Mouse (Mus musculus) thymus, postnatal 36 days (tissue): ENCODE data around the gene Wdr37.

Experiments
- DNase-seq, 2 experiments: peaks; one replicate each; pipeline ENCODE4 v3.0.0; 2022; ENCODE audit warnings: mixed read lengths in 2 of 2

Wdr37 gene

DNA sequence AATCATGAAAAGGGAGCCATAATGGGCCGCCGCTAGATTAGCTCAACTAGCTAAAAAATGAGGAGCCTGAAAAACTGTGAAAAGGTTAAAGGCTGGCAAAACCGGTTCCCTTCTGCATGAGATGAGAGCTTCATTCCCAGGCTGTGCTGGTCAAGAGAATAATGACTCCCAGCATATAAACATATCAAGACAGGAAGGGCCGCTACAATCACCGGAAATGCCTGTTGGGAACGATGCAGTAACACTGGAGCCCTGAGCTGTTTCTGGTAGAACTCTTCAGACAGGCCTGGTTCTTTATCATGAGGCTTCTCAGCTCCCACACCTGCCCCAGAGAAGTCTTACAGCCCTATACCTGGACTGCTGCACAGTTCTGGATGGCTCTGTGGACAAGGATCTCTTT, 31.8 kb downstream of the Wdr37 start:
- DNase-seq, result no peak

DNA sequence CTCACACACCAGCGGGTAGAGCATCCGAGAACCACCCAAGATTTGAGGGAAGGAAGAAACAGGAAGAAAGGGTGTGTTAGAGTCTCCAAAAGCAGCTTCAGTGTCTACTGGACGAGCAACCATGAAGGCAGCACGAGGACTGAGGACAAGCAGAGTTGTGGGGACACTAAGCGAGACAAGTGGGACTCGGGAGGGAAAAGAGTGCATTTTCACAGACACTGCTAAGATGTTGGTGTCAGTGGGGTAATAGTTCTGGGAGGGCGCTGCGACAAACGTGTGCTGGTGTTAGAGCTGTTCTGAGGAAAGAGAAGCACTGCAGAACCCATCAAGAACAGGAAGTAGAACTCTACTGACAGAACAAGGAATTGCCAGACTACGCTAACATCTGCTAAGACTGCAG, 32.6 kb downstream of the Wdr37 start:
- no peak for DNase-seq

- no peak for DNase-seq
Measured at GRCm38 (mm10) chr13:8838394-8838793, 33.3 kb downstream of the Wdr37 start.

DNA sequence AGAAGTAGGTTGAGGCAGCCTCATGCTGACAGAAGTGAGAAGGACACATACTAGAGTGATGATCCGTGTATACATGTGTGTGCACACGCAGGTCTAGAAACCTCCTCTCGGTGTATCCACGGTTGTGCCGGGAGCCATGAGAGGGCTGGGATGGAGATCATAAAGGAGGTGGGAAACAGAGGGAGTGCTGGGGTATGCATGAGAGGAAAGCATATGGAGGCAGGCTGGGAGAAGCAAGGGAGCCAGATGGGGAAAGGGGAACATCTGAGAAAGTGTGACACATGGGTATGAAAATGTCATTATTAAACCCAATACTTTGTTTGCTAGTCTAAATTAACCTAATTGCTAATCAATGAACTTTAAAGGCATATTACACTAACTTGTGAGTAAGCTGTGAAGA, 37.1 kb downstream of the Wdr37 start:
- no peak for DNase-seq

DNA sequence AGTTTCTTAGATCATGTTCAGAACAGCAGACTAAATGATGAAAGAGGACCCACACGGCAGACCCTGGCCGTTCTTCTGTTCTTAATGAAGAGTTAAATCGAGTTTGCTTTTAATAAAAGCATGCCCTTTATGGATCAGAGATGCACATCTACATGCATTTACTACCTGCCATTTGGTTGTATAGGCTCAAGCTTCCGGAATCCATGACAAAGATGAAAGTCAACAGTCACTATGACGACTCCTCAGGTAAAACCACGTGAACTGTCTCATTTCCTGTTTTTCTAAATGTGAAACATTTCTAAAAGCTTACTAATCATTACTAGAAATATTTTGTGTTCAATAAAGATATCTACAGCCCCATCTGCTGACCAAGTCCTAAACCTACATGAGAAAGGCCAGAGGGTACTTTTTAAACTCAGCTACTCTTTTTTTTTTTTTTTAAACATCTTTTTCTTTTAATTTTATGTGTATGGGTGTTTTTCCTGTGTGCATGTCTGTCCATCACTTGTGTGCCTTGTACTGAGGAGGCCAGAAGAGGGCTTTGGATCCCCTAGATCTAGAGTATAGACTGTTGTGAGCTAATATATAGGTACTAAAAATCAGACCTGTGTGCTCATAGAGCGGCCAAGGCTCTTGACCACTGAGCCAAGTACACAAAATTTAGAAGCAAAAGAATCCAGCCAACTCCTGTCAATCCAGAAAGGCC, 40.0 kb downstream of the Wdr37 start:
- no peak for DNase-seq

- DNase-seq, result no peak
Measured at GRCm38 (mm10) chr13:8830696-8831095, 41.0 kb downstream of the Wdr37 start.

DNA sequence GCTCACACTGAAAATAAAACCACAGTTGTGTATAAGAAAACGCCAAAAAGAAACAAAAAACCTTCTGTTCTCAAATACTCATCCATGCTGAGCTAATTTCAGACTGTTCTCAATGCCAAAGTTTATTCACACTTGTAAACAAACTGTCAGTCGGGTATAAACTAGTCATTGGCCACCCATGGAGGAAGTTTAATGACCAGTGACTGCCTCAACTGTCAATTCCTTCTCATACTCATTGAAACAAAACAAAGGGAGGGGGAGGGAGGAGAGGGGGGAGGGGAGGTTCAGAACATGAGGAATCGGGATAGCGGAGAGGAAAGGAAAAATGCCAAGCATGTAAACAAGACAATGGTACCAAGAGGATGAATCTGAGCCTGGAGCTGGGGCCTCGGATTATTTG, 41.9 kb downstream of the Wdr37 start:
- DNase-seq, result no peak

DNA sequence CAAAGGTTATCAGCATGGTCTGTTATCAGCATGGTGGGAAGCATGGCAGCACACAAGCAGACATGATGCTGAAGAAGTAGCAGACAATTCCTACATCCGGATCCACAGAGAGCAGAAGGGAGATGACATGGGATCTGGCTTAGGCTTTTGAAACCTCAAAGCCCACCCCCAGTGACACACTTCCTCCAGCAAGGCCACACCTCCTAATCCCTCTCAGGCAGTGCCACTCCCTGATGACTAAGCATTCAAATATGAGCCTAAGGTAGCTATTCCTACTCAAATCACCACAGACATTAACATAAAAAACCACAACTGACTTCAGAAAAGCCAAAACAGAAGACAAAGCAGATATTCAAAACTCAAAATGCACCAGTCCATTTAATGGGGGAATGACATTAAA, 42.8 kb downstream of the Wdr37 start:
- DNase-seq, result no peak

DNA sequence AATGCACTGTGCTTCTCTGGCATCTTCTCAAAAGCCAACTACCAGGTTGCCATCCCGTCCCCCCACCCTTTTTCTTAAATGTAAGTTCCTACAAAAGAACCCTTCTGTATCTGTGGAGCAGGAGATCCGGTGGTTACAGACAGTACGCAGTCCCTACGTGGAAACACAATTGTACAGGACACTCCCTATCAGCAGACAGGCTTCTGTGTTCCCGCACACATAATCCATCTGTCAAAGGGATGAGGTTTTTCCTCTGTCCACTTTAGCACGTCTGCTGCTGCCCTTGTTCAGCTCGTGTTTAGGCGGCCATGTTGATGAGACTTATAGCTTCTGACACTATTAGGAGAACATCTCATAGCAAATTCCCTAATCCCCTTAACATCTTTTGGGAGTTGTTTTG, 48.2 kb downstream of the Wdr37 start:
- no peak for DNase-seq

- DNase-seq, result no peak
Measured at GRCm38 (mm10) chr13:8823120-8823519, 48.6 kb downstream of the Wdr37 start.

GRCm38 (mm10) chr13:8822201-8822600, 49.5 kb downstream of the Wdr37 start:
- DNase-seq, result no peak

GRCm38 (mm10) chr13:8805931-8806330, 65.8 kb downstream of the Wdr37 start:
- DNase-seq, result no peak

DNA sequence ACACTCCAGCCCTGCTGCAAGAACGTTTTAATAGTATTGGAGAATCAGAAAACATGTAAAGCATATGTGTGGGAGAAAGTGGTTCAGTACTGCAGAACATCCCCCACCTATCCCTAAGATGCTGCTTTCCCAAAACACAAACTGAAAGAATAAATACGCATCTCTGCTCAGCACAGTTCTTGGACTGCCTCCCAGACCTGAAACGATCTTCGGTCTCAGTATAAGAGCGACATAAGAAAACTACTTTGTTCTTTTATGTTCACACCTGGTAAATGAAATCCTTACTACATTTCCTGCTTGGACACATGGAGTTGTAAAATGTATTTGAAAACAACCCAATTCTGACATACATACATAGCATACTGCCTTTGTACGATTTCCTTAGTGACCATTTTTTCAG, 71.1 kb downstream of the Wdr37 start:
- no peak for DNase-seq

GRCm38 (mm10) chr13:8793217-8793616, 78.5 kb downstream of the Wdr37 start:
- DNase-seq, result no peak

DNA sequence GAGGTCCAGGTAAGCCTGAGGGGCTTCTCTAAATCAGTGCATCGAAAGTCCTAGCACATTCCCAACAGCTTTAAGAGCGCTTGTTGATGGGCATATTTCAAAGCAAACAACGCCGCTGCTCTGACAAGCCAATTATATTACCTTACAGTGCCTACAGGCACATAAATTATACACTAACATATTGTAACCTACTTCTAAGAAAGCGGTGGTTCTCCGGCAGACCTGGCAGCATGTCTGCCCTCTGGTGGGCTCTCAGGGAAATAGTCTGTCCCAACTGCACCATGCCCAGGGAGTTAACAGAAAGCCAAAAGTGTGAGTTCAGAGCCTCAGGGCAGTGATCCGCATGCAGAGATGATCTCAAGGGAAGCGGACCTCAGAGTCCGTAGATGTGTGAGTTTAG, 86.5 kb downstream of the Wdr37 start:
- DNase-seq, result peak; percentile 32 to 38

- DNase-seq, result no peak
Measured at GRCm38 (mm10) chr13:8784308-8785061, 87.2 kb downstream of the Wdr37 start.

DNA sequence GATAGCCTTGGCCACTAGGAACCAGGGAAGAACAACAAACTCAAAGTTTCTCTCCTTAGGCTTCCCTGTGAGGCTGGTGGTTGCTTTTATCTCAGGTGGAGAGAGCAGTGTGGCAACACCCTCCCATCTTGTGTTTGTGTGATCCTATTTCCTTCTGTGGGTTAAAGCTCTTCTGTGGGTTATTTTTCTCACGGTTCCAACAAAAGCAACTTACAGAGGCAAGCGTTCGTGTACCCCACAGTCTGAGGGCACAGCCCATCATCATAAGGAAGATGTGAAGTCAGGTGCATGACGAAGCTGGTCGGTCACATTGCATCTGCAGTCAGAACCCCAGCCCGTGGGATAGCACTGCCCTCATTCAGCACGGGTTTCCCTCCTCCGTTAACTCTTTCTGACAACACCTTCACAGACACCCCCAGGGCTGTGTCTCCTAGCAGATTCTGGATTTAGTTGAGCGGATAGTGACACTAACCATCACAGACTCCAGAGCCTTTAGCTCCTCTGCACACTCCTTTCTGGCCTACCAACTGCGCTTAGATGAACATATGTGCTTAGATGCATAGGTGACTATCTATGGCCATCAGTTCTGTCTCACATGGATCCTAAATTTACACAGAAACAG, 87.9 kb downstream of the Wdr37 start:
- peak in 1 of 2 experiments; percentile 19 for DNase-seq

DNA sequence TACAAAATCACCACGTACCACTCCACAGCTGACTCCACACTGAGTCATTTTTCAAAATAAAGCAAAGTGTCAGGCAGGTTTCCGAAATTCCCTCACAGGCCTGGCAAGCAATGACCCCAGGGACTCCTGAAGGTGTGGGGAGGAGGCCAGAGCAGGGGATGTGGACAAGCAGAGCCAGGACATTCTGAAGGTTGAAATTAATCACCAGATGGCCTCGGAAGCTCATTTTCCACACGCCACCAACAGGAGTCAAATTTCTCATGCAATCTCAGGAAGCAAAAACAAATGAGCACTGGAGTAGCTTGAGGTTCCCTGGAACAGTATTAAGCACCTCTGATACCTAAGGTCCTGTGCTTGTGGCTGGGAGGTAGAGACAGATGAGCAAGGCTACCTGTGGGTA, 89.1 kb downstream of the Wdr37 start:
- DNase-seq, result no peak

GRCm38 (mm10) chr13:8780441-8780840, 91.3 kb downstream of the Wdr37 start:
- peak; percentile 62 to 65 for DNase-seq

GRCm38 (mm10) chr13:8770616-8771015, 101.1 kb downstream of the Wdr37 start:
- no peak for DNase-seq

GRCm38 (mm10) chr13:8769654-8770227, 102.0 kb downstream of the Wdr37 start:
- no peak for DNase-seq

DNA sequence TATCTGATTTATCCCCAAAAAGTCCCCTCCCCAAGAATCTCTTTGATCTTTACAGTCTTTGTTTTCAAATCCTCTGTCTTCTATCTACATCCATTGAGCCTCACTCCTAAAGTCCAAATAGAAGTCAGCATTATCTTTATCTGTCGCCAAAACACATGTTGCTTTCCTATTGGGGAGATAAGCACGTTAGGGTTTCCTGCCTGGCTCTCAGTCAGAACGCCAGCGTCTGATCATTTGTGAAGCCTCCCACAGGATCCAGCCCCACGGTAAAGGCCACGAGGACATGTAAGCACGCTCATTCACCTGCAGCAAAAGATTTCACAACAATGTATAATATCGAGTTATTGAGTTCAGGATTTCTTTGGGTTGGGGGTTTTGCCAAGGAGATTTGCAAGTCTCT, 110.8 kb downstream of the Wdr37 start:
- DNase-seq, result no peak
